Mouse (Mus musculus): ENCODE data around the gene Yju2. TPM values are rescaled to one million over a fixed set of nuclear protein-coding genes. Genes with fewer than 3 reads are reported as not detected.

Gene Yju2
- polyA plus RNA-seq (2012; ENCODE audit: low replicate concordance): 20.3 and 42.1 TPM in 2 replicates

DNA sequence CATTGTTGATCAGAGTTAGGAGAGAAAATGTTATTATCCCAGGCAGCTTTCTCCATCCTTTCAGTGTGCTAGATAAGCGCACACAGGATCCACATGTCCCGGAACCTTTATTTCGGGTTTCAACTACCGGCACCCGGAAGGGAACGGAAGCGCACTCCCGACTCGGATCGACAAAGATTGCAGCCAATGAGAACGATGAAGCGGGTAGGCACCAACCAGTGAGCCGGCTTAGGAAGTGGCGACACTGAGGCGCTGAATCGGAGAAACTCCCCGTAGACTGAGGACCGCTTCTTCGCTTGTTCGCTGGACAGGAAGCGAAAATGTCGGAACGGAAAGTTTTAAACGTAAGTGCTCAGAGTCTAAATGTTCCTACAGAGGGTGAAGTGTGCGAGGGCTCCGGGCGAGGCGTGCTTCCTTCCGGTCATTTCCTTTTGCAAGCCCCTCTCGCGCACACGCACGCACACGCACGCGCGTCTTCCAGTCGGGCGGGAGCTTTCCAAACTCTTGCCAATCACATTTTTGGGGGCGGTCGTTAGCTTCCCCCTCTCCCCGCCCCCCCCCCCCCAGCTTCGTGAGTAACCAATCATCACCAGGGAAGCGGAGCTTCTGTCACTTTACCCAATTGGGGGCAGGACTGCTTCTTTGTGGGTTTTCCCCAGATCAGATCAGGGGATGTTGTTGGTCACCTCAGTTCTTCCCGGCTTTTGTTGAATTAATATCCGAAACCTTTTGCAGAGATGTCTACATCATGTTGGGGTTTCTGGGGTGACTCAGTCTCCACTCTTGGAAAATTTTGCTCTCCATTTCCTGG is at the start of gene Yju2:
TSS of gene Yju2 (plus strand) at position 182 of the 811 bp plus-strand sequence.

DNA sequence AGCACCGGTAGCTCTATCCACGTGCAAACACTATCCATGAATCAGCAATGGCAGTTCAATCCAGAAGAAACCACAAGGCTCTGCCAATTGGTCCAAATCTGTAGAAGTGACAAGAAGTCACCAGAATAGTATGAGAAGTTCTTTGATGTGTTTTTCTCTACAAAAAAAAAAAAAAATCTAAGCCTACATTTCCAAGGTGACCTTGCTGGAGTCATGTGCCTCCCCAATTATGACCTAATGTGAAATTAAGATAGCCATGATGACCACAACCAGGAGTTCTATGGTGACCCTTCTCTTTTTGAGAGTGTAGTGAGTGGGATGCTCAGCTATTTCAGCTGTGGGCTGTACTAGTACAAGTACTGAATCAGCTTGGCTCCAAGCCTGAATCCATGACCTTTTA is 9.5 kb upstream of the Yju2 start, which contains the start of gene Zfp119b:
TSS of gene Zfp119b (minus strand) at position 101 of the 400 bp plus-strand sequence.

DNA sequence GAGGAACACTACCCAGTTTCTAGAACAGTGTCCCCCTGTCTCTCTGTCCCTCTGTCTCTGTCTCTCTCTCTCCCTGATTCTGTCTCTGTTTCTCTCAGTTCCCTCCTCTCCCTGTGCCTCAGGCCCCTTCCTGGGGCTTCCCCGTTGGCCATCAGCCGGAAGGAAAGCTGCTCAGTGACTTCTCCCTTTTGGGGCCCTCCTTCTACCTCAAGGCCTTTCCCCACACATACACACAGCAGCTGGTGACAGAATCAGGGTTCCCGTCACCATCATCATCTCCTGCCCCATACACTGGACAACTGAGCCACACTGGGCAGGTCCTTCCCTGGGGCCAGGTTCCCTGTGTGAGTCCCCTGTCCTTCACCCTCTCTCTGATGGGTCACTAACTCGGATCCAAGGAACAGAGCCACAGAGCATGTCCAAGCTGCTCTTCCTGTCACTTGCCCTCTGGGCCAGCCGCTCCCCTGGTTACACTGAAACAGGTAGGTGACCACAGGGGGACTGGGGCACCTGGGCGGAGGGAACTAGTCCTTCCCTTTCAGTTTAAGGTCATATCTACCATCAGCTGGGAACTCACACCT is 6.4 kb upstream of the Yju2 start, which contains the start of gene Ebi3:
TSS of gene Ebi3 (plus strand) at position 194 of the 581 bp plus-strand sequence.

DNA sequence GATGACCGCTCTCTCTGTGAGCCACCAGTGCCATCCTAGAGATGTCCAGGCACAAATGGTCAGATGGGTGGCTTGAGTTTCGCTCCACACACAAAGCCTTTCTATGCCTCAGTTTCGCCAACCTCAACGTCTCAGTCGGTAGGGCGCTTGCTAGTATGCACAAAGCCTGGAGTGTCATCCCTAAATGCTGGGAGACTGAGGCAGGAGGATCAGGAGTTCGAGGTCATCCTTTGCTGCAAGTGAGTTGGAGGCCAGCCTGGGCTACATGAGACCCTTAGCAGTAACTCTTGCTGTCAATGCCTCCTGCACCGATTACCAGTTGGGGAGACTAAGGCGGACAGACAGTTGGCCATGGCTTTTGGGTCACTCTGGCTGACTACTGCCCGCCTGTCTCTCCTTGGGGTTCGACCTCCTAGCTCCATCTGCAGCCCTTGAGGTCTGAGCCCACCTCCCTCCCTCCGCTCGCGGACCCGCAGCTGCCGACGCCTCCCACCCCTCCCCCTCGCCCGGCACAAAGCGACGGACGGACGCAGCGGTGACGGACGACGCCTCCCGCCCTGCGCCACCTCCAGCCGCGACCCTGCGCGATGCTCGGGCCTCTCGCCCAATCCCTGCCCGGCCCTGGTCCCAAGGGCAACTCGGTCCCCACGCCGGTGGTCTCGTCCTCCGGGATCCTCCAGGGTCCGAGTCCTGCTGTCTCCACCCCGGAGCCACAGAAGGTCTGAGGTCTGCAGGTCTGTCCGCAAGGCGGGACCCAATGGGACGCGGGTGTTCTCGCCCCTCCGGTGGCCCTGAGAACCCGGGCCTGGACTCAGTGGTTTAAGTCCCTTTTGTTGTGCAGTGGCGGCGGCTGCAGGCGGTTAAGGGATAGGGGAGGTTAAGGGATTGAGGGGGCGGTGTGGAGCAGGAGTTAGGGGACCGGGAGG is 11.3 kb downstream of the Yju2 start, which contains the start of gene Shd:
TSS of gene Shd (plus strand) at position 502 of the 926 bp plus-strand sequence.

GRCm38 (mm10) chr17:55986030-55986961 is 27.4 kb downstream of the Yju2 start, which contains the start of gene Fsd1:
Gene Fsd1, plus strand, starts transcription at chr17:55986509.

GRCm38 (mm10) chr17:56005415-56006061 is 46.6 kb downstream of the Yju2 start, which contains the start of the genes Stap2 and Mpnd:
Gene Stap2, minus strand, starts transcription at chr17:56005584.
Gene Mpnd, plus strand, starts transcription at chr17:56005711.

Other genes with a start within 250 kb of the Yju2 start
- 0.93 and 1.1 TPM in 2 replicates for gene Pot1b, start 246.5 kb upstream of the Yju2 start, polyA plus RNA-seq (2012; ENCODE audit: low replicate concordance)
- 1.6 and 4.5 TPM in 2 replicates for gene Adgre4, start 209.1 kb upstream of the Yju2 start, polyA plus RNA-seq (2012; ENCODE audit: low replicate concordance)
- gene Zfp119a, start 80.2 kb upstream of the Yju2 start, polyA plus RNA-seq (2012; ENCODE audit: low replicate concordance): 0.42 and 0.67 TPM in 2 replicates
- 0.43 and 2.5 TPM in 2 replicates for gene Zfp959, start 67.0 kb upstream of the Yju2 start, polyA plus RNA-seq (2012; ENCODE audit: low replicate concordance)
- gene Zfp119b, start 9.6 kb upstream of the Yju2 start, polyA plus RNA-seq (2012; ENCODE audit: low replicate concordance): 0.41 and 0.72 TPM in 2 replicates
- gene Ebi3, start 6.5 kb upstream of the Yju2 start, polyA plus RNA-seq (2012; ENCODE audit: low replicate concordance): 52.3 and 96.9 TPM in 2 replicates
- 0.58 and 0.65 TPM in 2 replicates for gene Shd, start 11.4 kb downstream of the Yju2 start, polyA plus RNA-seq (2012; ENCODE audit: low replicate concordance)
- not detected in 2 replicates for gene Fsd1, start 27.4 kb downstream of the Yju2 start, polyA plus RNA-seq (2012; ENCODE audit: low replicate concordance)
- 1.2 and 1.3 TPM in 2 replicates for gene Stap2, start 46.5 kb downstream of the Yju2 start, polyA plus RNA-seq (2012; ENCODE audit: low replicate concordance)
- 88.2 and 117 TPM in 2 replicates for gene Mpnd, start 46.6 kb downstream of the Yju2 start, polyA plus RNA-seq (2012; ENCODE audit: low replicate concordance)
- 89.2 and 144 TPM in 2 replicates for gene Sh3gl1, start 77.5 kb downstream of the Yju2 start, polyA plus RNA-seq (2012; ENCODE audit: low replicate concordance)
- gene Chaf1a, start 81.3 kb downstream of the Yju2 start, polyA plus RNA-seq (2012; ENCODE audit: low replicate concordance): 6.0 and 15.6 TPM in 2 replicates
- 73.8 and 75.4 TPM in 2 replicates for gene Ubxn6, start 115.9 kb downstream of the Yju2 start, polyA plus RNA-seq (2012; ENCODE audit: low replicate concordance)
- gene Hdgfl2, start 120.5 kb downstream of the Yju2 start, polyA plus RNA-seq (2012; ENCODE audit: low replicate concordance): 101 and 241 TPM in 2 replicates
- not detected in 2 replicates for gene Plin4, start 150.7 kb downstream of the Yju2 start, polyA plus RNA-seq (2012; ENCODE audit: low replicate concordance)
- 0.72 TPM in 1 of 2 replicates, not detected in the other for gene Plin5, start 158.5 kb downstream of the Yju2 start, polyA plus RNA-seq (2012; ENCODE audit: low replicate concordance)
- gene Lrg1, start 162.9 kb downstream of the Yju2 start, polyA plus RNA-seq (2012; ENCODE audit: low replicate concordance): 23.7 and 144 TPM in 2 replicates
- gene Sema6b, start 181.2 kb downstream of the Yju2 start, polyA plus RNA-seq (2012; ENCODE audit: low replicate concordance): 4.6 and 13.7 TPM in 2 replicates
- gene Tnfaip8l1, start 203.4 kb downstream of the Yju2 start, polyA plus RNA-seq (2012; ENCODE audit: low replicate concordance): 3.4 and 4.4 TPM in 2 replicates
- 15.4 and 25.6 TPM in 2 replicates for gene Mydgf, start 224.8 kb downstream of the Yju2 start, polyA plus RNA-seq (2012; ENCODE audit: low replicate concordance)

All from hematopoietic multipotent progenitor cell, adult 10-12 weeks (in vitro differentiated cells).